Mouse (Mus musculus) MEL (cell line): ENCODE data around the gene Arhgap9. TPM values are rescaled to one million over a fixed set of nuclear protein-coding genes. Genes with fewer than 3 reads are reported as not detected.

Source experiments
- DNase-seq: peaks from one replicate; pipeline ENCODE4 v3.0.0; 2011; ENCODE audit warnings: low read depth, low spot score
- H3K27ac ChIP-seq: 2 replicates; pipeline ENCODE4 v1.5.1; 2012; ENCODE audit warnings: low read depth, mild to moderate bottlenecking, control low read depth, low read length, moderate library complexity; ENCODE audit not compliant: control insufficient read depth
- H3K27me3 ChIP-seq, 2 experiments: fragments of 150-350 bp in 1 of 2; sonication (generic) in 1 of 2; 2 replicates each; pipeline ENCODE4 v1.6.1; 2012; ENCODE audit warnings: low read length in 2 of 2, mild to moderate bottlenecking in 2 of 2, improper control_type of control experiment in 1 of 2, moderate library complexity in 1 of 2; ENCODE audit not compliant: insufficient read depth in 2 of 2, control insufficient read depth in 1 of 2
- H3K36me3 ChIP-seq, 2 experiments: 2 replicates each; pipeline ENCODE4 v1.6.1; 2012 to 2014; ENCODE audit warnings: low read length in 2 of 2, improper control_type of control experiment in 1 of 2, inconsistent platforms in 1 of 2, mild to moderate bottlenecking in 1 of 2; ENCODE audit not compliant: insufficient read depth in 2 of 2, control insufficient read depth in 1 of 2
- H3K4me1 ChIP-seq, 2 experiments: fragments of 150-350 bp in 1 of 2; sonication (generic) in 1 of 2; 2 replicates each; pipeline ENCODE4 v1.6.1; 2012; ENCODE audit warnings: low read length in 2 of 2, improper control_type of control experiment in 1 of 2, mild to moderate bottlenecking in 1 of 2; ENCODE audit not compliant: insufficient read depth in 2 of 2, control insufficient read depth in 1 of 2
- H3K4me3 ChIP-seq, 2 experiments: fragments of 150-350 bp in 1 of 2; sonication (generic) in 1 of 2; 2 replicates each; pipeline ENCODE4 v1.5.1; 2012; ENCODE audit warnings: low read depth in 2 of 2, low read length in 2 of 2, mild to moderate bottlenecking in 2 of 2, moderate library complexity in 2 of 2, control low read depth in 1 of 2, improper control_type of control experiment in 1 of 2; ENCODE audit not compliant: control insufficient read depth in 1 of 2, insufficient read depth in 1 of 2
- H3K79me2 ChIP-seq: 2 replicates; pipeline ENCODE4 v1.6.1; 2012; ENCODE audit warnings: mild to moderate bottlenecking, low read length, moderate library complexity; ENCODE audit not compliant: control insufficient read depth, poor library complexity, insufficient read depth
- H3K9ac ChIP-seq: 2 replicates; pipeline ENCODE4 v1.6.1; 2012; ENCODE audit warnings: low read depth, mild to moderate bottlenecking, control low read depth, low read length, moderate library complexity; ENCODE audit not compliant: control insufficient read depth, poor library complexity, severe bottlenecking
- H3K9me3 ChIP-seq: fragments of 150-350 bp; sonication (generic); replicated peaks from 2 replicates; pipeline ENCODE4 v1.6.1; 2012; ENCODE audit warnings: mild to moderate bottlenecking, low read length, improper control_type of control experiment, moderate library complexity; ENCODE audit not compliant: insufficient read depth
- CHD1 ChIP-seq: IDR thresholded peaks from 2 replicates; pipeline ENCODE4 v1.6.1; 2012; ENCODE audit warnings: low read depth, mild to moderate bottlenecking, inconsistent platforms, low read length, improper control_type of control experiment
- CTCF ChIP-seq, 3 experiments: IDR thresholded peaks in 2 of 3; conservative IDR thresholded peaks in 1 of 3; 2 replicates each; pipeline ENCODE4 v1.5.1; 2011 to 2012; ENCODE audit warnings: low read length in 3 of 3, low read depth in 2 of 3, mild to moderate bottlenecking in 2 of 3, improper control_type of control experiment in 1 of 3, inconsistent platforms in 1 of 3, mixed read lengths in 1 of 3, moderate library complexity in 1 of 3; ENCODE audit not compliant: control insufficient read depth in 1 of 3, insufficient read depth in 1 of 3, poor library complexity in 1 of 3, severe bottlenecking in 1 of 3
- ETS1 ChIP-seq: IDR thresholded peaks from 2 replicates; pipeline ENCODE4 v1.6.1; 2012; ENCODE audit warnings: low read depth, mild to moderate bottlenecking, inconsistent platforms, low read length, improper control_type of control experiment, moderate library complexity
- GATA1 ChIP-seq: IDR thresholded peaks from 2 replicates; pipeline ENCODE4 v1.6.1; 2011; ENCODE audit warnings: low read depth, low read length, improper control_type of control experiment
- HCFC1 ChIP-seq: IDR thresholded peaks from 2 replicates; pipeline ENCODE4 v1.6.1; 2012; ENCODE audit warnings: low read depth, mild to moderate bottlenecking, inconsistent platforms, low read length, improper control_type of control experiment, moderate library complexity
- JUND ChIP-seq: IDR thresholded peaks from 2 replicates; pipeline ENCODE4 v1.6.1; 2011; ENCODE audit warnings: low read depth, mild to moderate bottlenecking, improper control_type of control experiment, low read length
- MAFK ChIP-seq: IDR thresholded peaks from 2 replicates; pipeline ENCODE4 v1.6.1; 2011; ENCODE audit warnings: low read depth, mild to moderate bottlenecking, low read length, improper control_type of control experiment, borderline replicate concordance
- MAX ChIP-seq: IDR thresholded peaks from 2 replicates; pipeline ENCODE4 v1.6.1; 2011; ENCODE audit warnings: low read length, improper control_type of control experiment
- MAZ ChIP-seq: IDR thresholded peaks from 2 replicates; pipeline ENCODE4 v1.6.1; 2012; ENCODE audit warnings: low read depth, mild to moderate bottlenecking, inconsistent platforms, low read length, improper control_type of control experiment
- MYB ChIP-seq: IDR thresholded peaks from 2 replicates; pipeline ENCODE4 v1.6.1; 2011; ENCODE audit warnings: mild to moderate bottlenecking, low read depth, low read length, improper control_type of control experiment
- MYC ChIP-seq: IDR thresholded peaks from 2 replicates; pipeline ENCODE4 v1.6.1; 2011; ENCODE audit warnings: low read depth, mild to moderate bottlenecking, low read length, improper control_type of control experiment, moderate library complexity
- NRF1 ChIP-seq: IDR thresholded peaks from 2 replicates; pipeline ENCODE4 v1.6.1; 2014; ENCODE audit warnings: low read depth, mild to moderate bottlenecking, inconsistent platforms, low read length, improper control_type of control experiment, moderate library complexity; ENCODE audit not compliant: poor library complexity, insufficient read depth, severe bottlenecking
- POLR2A ChIP-seq, 2 experiments: IDR thresholded peaks; 2 replicates each; pipeline ENCODE4 v1.6.1; 2011 to 2012; ENCODE audit warnings: low read length in 2 of 2, mild to moderate bottlenecking in 2 of 2, control low read depth in 1 of 2, improper control_type of control experiment in 1 of 2, low read depth in 1 of 2, moderate library complexity in 1 of 2; ENCODE audit not compliant: control insufficient read depth in 1 of 2, insufficient read depth in 1 of 2, poor library complexity in 1 of 2
- POLR2AphosphoS2 ChIP-seq: IDR thresholded peaks from 2 replicates; pipeline ENCODE4 v1.6.1; 2011; ENCODE audit warnings: low read length, improper control_type of control experiment
- POLR2AphosphoS5 ChIP-seq: IDR thresholded peaks from 2 replicates; pipeline ENCODE4 v1.6.1; 2012; ENCODE audit warnings: low read depth, borderline replicate concordance, mild to moderate bottlenecking, inconsistent platforms, low read length, moderate library complexity, mixed read lengths
- RAD21 ChIP-seq: IDR thresholded peaks from 2 replicates; pipeline ENCODE4 v1.6.1; 2011; ENCODE audit warnings: mild to moderate bottlenecking, low read depth, low read length, improper control_type of control experiment
- RCOR1 ChIP-seq: IDR thresholded peaks from 2 replicates; pipeline ENCODE4 v1.6.1; 2012; ENCODE audit warnings: low read depth, mild to moderate bottlenecking, inconsistent platforms, low read length, improper control_type of control experiment
- SIN3A ChIP-seq: IDR thresholded peaks from 2 replicates; pipeline ENCODE4 v1.6.1; 2012; ENCODE audit warnings: low read length, improper control_type of control experiment, inconsistent platforms
- SMC3 ChIP-seq: IDR thresholded peaks from 2 replicates; pipeline ENCODE4 v1.6.1; 2011; ENCODE audit warnings: low read depth, low read length, improper control_type of control experiment
- TAL1 ChIP-seq: IDR thresholded peaks from 2 replicates; pipeline ENCODE4 v1.6.1; 2012; ENCODE audit warnings: mild to moderate bottlenecking, inconsistent platforms, low read length, moderate library complexity, mixed read lengths
- TBP ChIP-seq: IDR thresholded peaks from 2 replicates; pipeline ENCODE4 v1.8.0; 2011; ENCODE audit warnings: low read depth, low read length, improper control_type of control experiment
- TCF12 ChIP-seq: IDR thresholded peaks from 2 replicates; pipeline ENCODE4 v1.6.1; 2014; ENCODE audit warnings: low read depth, mild to moderate bottlenecking, inconsistent platforms, low read length, improper control_type of control experiment, moderate library complexity
- UBTF ChIP-seq: IDR thresholded peaks from 2 replicates; pipeline ENCODE4 v1.6.1; 2012; ENCODE audit warnings: low read depth, mild to moderate bottlenecking, inconsistent platforms, low read length, improper control_type of control experiment, moderate library complexity, borderline replicate concordance; ENCODE audit not compliant: insufficient read depth
- USF1 ChIP-seq: IDR thresholded peaks from 2 replicates; pipeline ENCODE4 v1.6.1; 2014; ENCODE audit warnings: low read depth, mild to moderate bottlenecking, inconsistent platforms, low read length, improper control_type of control experiment, moderate library complexity
- ZMIZ1 ChIP-seq: IDR thresholded peaks from 2 replicates; pipeline ENCODE4 v1.6.1; 2012; ENCODE audit warnings: low read depth, mild to moderate bottlenecking, inconsistent platforms, low read length, improper control_type of control experiment, moderate library complexity
- ZNF384 ChIP-seq: IDR thresholded peaks from 2 replicates; pipeline ENCODE4 v1.6.1; 2012; ENCODE audit warnings: low read depth, mild to moderate bottlenecking, inconsistent platforms, low read length, improper control_type of control experiment
- polyA plus RNA-seq, 2 experiments: library from polyadenylated mRNA; stranded (reverse) in 1 of 2; unstranded in 1 of 2; fragments of >175 nt in 1 of 2; fragments of >200 nt in 1 of 2; gene quantifications; 2 replicates each; pipeline versions ENCODE4 v1.2.1 to v1.2.4; 2012; ENCODE audit warnings: low replicate concordance in 2 of 2, low read depth in 1 of 2; ENCODE audit not compliant: insufficient read length in 2 of 2, insufficient read depth in 1 of 2, missing spikeins in 1 of 2
- total RNA-seq: library from RNA; depleted of rRNA; stranded (reverse); fragments of 300-350 nt; gene quantifications from 2 replicates; pipeline ENCODE4 v1.2.3, GENCODE M21; 2012

Gene Arhgap9
- total and polyA plus RNA-seq, 3 experiments: 24.4 to 41.1 TPM; not detected in 1

DNA sequence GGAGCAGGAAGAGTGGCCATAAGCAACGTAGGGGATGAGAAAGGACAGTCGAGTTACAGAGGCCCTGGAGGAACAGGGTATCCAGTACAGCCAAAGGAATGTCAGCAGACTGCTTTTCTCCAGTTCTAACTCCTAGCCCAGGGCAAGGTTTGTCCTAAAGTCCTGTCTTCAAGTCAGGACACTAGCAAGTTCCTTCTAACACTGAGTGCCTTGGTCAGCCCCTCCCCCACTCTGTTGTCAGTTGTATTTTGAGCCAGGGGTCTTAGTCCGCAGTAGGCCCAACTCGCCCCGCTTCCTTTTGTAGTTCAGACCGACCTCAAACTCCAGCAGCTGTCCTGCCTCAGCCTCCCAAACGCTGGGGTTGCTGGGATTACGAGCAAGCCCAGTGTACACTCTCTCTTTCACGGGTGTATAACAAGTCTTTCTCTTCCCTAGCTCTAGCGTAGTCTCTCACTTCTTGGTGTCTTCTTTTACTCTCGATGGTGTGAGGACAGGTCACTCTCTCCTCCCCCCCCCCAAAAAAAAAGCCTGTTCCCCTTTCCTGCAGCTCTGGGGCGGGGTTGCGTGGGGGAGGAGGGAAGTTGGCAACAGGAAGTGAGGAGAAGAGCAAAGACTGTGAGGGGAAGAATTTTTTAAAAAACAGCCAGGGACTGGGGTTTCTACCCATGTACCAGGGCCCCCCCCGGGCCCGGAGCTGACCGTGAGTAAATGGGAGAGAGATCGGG is 1.5 kb downstream of the Arhgap9 start (continued):
- TF ChIP-seq MYB (no peak), TBP (peak; percentile 63), UBTF (no peak), MAX (no peak), ETS1 (0 out of 2 replicates have a peak, but pooled peaks have one; percentile 45), SMC3 (no peak), CHD1 (no peak), TAL1 (no peak), POLR2A (IDR thresholded peaks at IDR 0.05; ENCODE audit: control insufficient read depth in 1 of 2, insufficient read depth in 1 of 2, low read depth in 1 of 2, low read length in 2 of 2, poor library complexity in 1 of 2) (peak in 1 of 2 experiments; percentile 58; a peak in 2 of 4 replicates), ZMIZ1 (no peak), MYC (no peak), TCF12 (0 out of 2 replicates have a peak, but pooled peaks have one; percentile 8), GATA1 (no peak), POLR2AphosphoS2 (no peak), RAD21 (no peak), POLR2AphosphoS5 (no peak), JUND (no peak), SIN3A (peak; percentile 67), ZNF384 (peak; percentile 90), NRF1 (peak; percentile 18; the same call in 1 of the 2 replicates)

GRCm38 (mm10) chr10:127324495-127324894 is 2.7 kb downstream of the Arhgap9 start:
- Histone ChIP-seq H3K79me2 (peaks cover 2% of the 10 kb centered on the region; the same call in 1 of the 2 replicates), H3K9me3 (no peaks in the 10 kb centered on the region), H3K4me1 (peaks cover 8 to 15% of the 10 kb centered on the region in 2 experiments), H3K27me3 (no peaks in the 10 kb centered on the region), H3K9ac (no peak overlapping the region), H3K27ac (no peak overlapping the region), H3K4me3 (peak overlapping the region; percentile 53 to 89), H3K36me3 (peaks cover 0 to 8% of the 10 kb centered on the region in 2 experiments; a peak in 2 of 4 replicates)
- TF ChIP-seq MAX: peak; percentile 38; the same call in 1 of the 2 replicates
- TF ChIP-seq USF1: no peak
- no peak for TF ChIP-seq ETS1
- TF ChIP-seq POLR2AphosphoS2: no peak
- TF ChIP-seq MAZ: no peak; the same call in 1 of the 2 replicates
- 0 out of 2 replicates have a peak, but pooled peaks have one; percentile 8 for TF ChIP-seq RCOR1
- peak; percentile 15 for TF ChIP-seq RAD21
- 0 out of 2 replicates have a peak, but pooled peaks have one; percentile 44 for TF ChIP-seq HCFC1
- TF ChIP-seq POLR2AphosphoS5: no peak
- 0 out of 2 replicates have a peak, but pooled peaks have one; percentile 40 for TF ChIP-seq MYC
- no peak for TF ChIP-seq POLR2A (IDR thresholded peaks at IDR 0.05; ENCODE audit: control insufficient read depth in 1 of 2, insufficient read depth in 1 of 2, low read depth in 1 of 2, low read length in 2 of 2, poor library complexity in 1 of 2)
- TF ChIP-seq SMC3: peak; percentile 55
- no peak for TF ChIP-seq UBTF
- TF ChIP-seq CTCF (IDR thresholded peaks at IDR 0.05 in 2 of 3, conservative IDR thresholded peaks at IDR 0.05 in 1 of 3; ENCODE audit: control insufficient read depth in 1 of 3, insufficient read depth in 1 of 3, low read depth in 2 of 3, low read length in 3 of 3, poor library complexity in 1 of 3, severe bottlenecking in 1 of 3): peak; percentile 49 to 66 (median 60)
- no peak for TF ChIP-seq GATA1
- no peak for TF ChIP-seq MAFK
- TF ChIP-seq ZMIZ1: no peak
- TF ChIP-seq MYB: no peak
- TF ChIP-seq SIN3A: peak; percentile 45; the same call in 1 of the 2 replicates
- DNase-seq: peak; percentile 91
